Mouse (Mus musculus): ENCODE measurements around the gene Tspan5.

Tspan5 gene

GRCm38 (mm10) chr3:138941604-138942003 is 199.6 kb downstream of the Tspan5 start:
- DNase-seq (ENCODE audit: low spot score): no peak

- no peak for DNase-seq (ENCODE audit: low spot score)
Measured at GRCm38 (mm10) chr3:138945516-138945915, 203.5 kb downstream of the Tspan5 start.

- DNase-seq (ENCODE audit: low spot score): no peak
Measured at GRCm38 (mm10) chr3:138949081-138949480, 207.1 kb downstream of the Tspan5 start.

- no peak for DNase-seq (ENCODE audit: low spot score)
Measured at GRCm38 (mm10) chr3:138955220-138955619, 213.2 kb downstream of the Tspan5 start.

Data from T-cell, adult 2 months (primary cell).